Mouse (Mus musculus) left cerebral cortex, adult 18-20 months (tissue): ENCODE data around the gene Rhebl1. TPM values are rescaled to one million over a fixed set of nuclear protein-coding genes. Genes with fewer than 3 reads are reported as not detected.
A peak's percentile ranks its signal among the peaks of the same experiment; 100 is the strongest.
"Not testable (repeated sequence)": the region's sequence is repeated elsewhere in the genome, so short reads cannot be mapped to it uniquely, and the experiment has no call there.

Source experiments
- DNase-seq, 2 experiments: peaks; one replicate each; pipeline ENCODE4 v3.0.0; 2021 to 2022; ENCODE audit warnings: low spot score in 2 of 2, mixed read lengths in 1 of 2
- long read RNA-seq, 2 experiments: library from polyadenylated mRNA; stranded (forward); transcript quantifications; one replicate each; pipeline ENCODE4 v2.0.0; 2021
- total RNA-seq, 2 experiments: library from RNA; stranded (reverse); gene quantifications; 2 replicates each; pipeline ENCODE4 v1.2.3; 2021

Gene Rhebl1
- 10 to 100 TPM in 1 of 2 experiments, 1 to 10 TPM in 1; 8.6 to 12.9 TPM for total RNA-seq
- long read RNA-seq, experiment 1, partial matches to known transcripts, result 13 of 22 reads
- long read RNA-seq, experiment 1, other reads (novel, unspliced or antisense), result 3 of 22 reads
- long read RNA-seq, experiment 2, partial matches to known transcripts, result 12 of 19 reads
- long read RNA-seq, experiment 2, other reads (novel, unspliced or antisense), result 2 of 19 reads

- DNase-seq, result peak; percentile 36 to 54
These were observed at the start of gene Rhebl1 for GRCm38 (mm10) chr15:98893940-98894745. Gene Rhebl1 (minus strand): TSS chr15:98894540.

- DNase-seq, result no peak
These were observed 48.8 kb upstream of the Rhebl1 start for GRCm38 (mm10) chr15:98943133-98943532.

- DNase-seq, result no peak
These were observed 47.7 kb upstream of the Rhebl1 start for GRCm38 (mm10) chr15:98942081-98942480.

- no peak for DNase-seq
These were observed 47.2 kb upstream of the Rhebl1 start for GRCm38 (mm10) chr15:98941539-98941938.

- DNase-seq, result no peak
These were observed 46.5 kb upstream of the Rhebl1 start for GRCm38 (mm10) chr15:98940816-98941215.

- peak; percentile 86 to 94 for DNase-seq
These were observed 40.0 kb upstream of the Rhebl1 start, which contains the start of gene Tuba1b for GRCm38 (mm10) chr15:98934217-98934839. Gene Tuba1b (minus strand): TSS chr15:98934565.

- peak; percentile 97 for DNase-seq
These were observed 39.5 kb upstream of the Rhebl1 start for GRCm38 (mm10) chr15:98933833-98934216.

GRCm38 (mm10) chr15:98933004-98933671, 38.8 kb upstream of the Rhebl1 start:
- not testable (repeated sequence) for DNase-seq

- DNase-seq, result no peak
These were observed 36.7 kb upstream of the Rhebl1 start for GRCm38 (mm10) chr15:98930998-98931397.

- no peak for DNase-seq
These were observed 35.8 kb upstream of the Rhebl1 start for GRCm38 (mm10) chr15:98930017-98930734.

GRCm38 (mm10) chr15:98928598-98929240, 34.4 kb upstream of the Rhebl1 start:
- DNase-seq, result peak; percentile 63 to 65

- no peak for DNase-seq
These were observed 33.2 kb upstream of the Rhebl1 start for GRCm38 (mm10) chr15:98927566-98927965.

GRCm38 (mm10) chr15:98924682-98925081, 30.3 kb upstream of the Rhebl1 start:
- no peak for DNase-seq

- no peak for DNase-seq
These were observed 28.7 kb upstream of the Rhebl1 start for GRCm38 (mm10) chr15:98923031-98923537.

- no peak for DNase-seq
These were observed 28.2 kb upstream of the Rhebl1 start for GRCm38 (mm10) chr15:98922581-98922980.

GRCm38 (mm10) chr15:98921510-98921909, 27.2 kb upstream of the Rhebl1 start:
- no peak for DNase-seq

GRCm38 (mm10) chr15:98918499-98918895, 24.2 kb upstream of the Rhebl1 start:
- DNase-seq, result not testable (repeated sequence)

GRCm38 (mm10) chr15:98917538-98918498, 23.5 kb upstream of the Rhebl1 start, which contains the start of gene Lmbr1l:
Gene Lmbr1l (minus strand): TSS chr15:98918231.
- peak; percentile 98 to 99 for DNase-seq

GRCm38 (mm10) chr15:98917091-98917490, 22.8 kb upstream of the Rhebl1 start:
- DNase-seq, result no peak
